Mouse (Mus musculus) erythroid progenitor cell, adult 5-6 weeks (primary cell): ENCODE data around the gene Fabp3. TPM values are rescaled to one million over a fixed set of nuclear protein-coding genes. Genes with fewer than 3 reads are reported as not detected.

Experiments used
- ATAC-seq: replicated peaks from 2 replicates; pipeline ENCODE4 v1.8.0; 2016; ENCODE audit warnings: moderate number of reproducible peaks, mild to moderate bottlenecking, moderate TSS enrichment, inconsistent platforms; ENCODE audit not compliant: poor library complexity, low FRiP score, severe bottlenecking
- total RNA-seq, 2 experiments: library from RNA; stranded (forward) in 1 of 2; stranded (reverse) in 1 of 2; fragments of 150-400 nt in 1 of 2; fragments of 186-747, 209-891 nt in 1 of 2; gene quantifications; 2 replicates each; pipeline versions ENCODE4 v1.2.3 to v1.2.4; 2015 to 2017; ENCODE audit warnings: low replicate concordance in 2 of 2

Gene Fabp3
- total RNA-seq (2015; ENCODE audit: low replicate concordance) = not detected in 2 replicates
- total RNA-seq (2017; ENCODE audit: low replicate concordance) = not detected in 2 replicates

GRCm38 (mm10) chr4:130308231-130309081 is at the start of gene Fabp3, which contains the start of gene Gm10570:
Gene Fabp3, plus strand, starts transcription at chr4:130308595.
Gene Gm10570, minus strand, starts transcription at chr4:130308674.
- no peak for ATAC-seq

- ATAC-seq = no peak
Measured at GRCm38 (mm10) chr4:130260406-130260805, 48.0 kb upstream of the Fabp3 start.

GRCm38 (mm10) chr4:130264131-130264530 is 44.3 kb upstream of the Fabp3 start:
- no peak for ATAC-seq

- peak; percentile 74 for ATAC-seq
Measured at GRCm38 (mm10) chr4:130264698-130265349, 43.6 kb upstream of the Fabp3 start.

GRCm38 (mm10) chr4:130266601-130267000 is 41.8 kb upstream of the Fabp3 start:
- ATAC-seq = no peak

DNA sequence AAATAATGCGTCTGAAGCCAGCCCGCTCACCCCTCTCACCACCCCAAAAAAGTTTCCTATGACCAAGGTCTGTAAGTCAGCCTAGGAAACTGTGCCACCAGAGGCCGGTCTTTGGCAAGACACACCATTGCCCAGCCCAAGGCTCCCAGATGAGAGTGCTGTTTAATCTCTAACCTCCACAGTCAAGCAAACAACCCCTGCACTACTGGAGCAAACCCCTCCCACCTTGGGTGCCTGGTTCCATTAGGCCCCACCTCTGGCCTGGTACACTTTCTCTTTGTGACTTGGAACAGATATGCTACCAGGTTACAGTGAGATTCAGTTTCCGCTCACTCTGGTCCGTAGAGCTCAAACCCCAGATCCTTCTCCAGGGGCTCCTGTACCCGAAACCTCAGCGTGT is 41.3 kb upstream of the Fabp3 start:
- ATAC-seq = no peak

DNA sequence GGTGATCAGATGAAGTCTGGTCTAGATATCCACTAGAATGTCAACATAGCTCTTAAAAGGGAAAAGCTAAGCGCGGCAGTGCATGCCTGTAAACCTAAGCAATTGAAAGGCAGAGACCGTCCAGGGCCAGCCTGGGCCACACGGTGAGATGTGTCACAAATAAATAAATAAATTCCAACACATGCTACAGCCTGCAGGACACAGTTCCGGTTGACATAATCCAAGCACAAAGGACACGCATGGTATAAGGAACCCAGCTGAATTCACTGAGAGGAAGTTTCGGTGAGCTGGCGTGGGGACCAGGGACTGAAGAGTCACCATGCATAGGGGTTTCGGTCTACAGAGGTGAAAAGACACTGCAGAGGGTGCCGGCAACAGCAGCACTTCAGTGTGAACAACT is 39.7 kb upstream of the Fabp3 start:
- ATAC-seq = no peak

- no peak for ATAC-seq
Measured at GRCm38 (mm10) chr4:130270089-130270488, 38.3 kb upstream of the Fabp3 start.

DNA sequence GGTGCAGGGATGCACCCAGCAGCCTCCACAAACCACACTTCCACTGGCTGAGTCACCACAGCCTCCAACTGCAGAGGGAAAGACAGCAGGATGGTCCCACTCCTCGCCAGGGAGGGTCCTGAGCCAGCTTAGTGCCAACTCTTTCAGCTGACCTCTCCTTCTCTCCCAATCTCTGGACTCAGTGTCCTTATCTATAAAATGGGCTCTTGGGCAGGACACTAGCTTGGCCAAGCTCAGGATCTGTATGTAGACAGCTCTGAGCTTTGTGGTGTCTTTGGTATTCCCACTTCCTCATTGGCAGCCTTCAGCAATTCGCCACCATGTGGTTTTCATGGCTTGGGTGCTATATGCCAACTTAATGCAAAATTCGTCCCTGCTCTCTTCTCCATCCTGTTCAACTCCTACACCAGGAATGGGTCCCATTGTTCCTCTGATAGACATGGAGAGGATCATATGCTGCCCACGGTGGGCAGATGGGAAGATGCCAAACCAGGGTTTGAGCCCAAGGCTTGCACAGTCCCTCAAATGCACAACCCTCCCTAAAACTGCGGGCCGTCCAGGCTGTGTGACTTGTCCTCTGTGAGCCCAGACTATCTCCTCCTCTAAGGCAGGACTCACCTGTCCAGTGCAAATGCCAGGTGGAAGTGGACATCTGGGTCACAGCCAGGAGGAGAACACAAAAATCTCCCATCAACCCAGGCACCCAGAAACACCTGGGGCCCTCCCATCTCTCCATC is 37.6 kb upstream of the Fabp3 start:
- ATAC-seq = no peak

DNA sequence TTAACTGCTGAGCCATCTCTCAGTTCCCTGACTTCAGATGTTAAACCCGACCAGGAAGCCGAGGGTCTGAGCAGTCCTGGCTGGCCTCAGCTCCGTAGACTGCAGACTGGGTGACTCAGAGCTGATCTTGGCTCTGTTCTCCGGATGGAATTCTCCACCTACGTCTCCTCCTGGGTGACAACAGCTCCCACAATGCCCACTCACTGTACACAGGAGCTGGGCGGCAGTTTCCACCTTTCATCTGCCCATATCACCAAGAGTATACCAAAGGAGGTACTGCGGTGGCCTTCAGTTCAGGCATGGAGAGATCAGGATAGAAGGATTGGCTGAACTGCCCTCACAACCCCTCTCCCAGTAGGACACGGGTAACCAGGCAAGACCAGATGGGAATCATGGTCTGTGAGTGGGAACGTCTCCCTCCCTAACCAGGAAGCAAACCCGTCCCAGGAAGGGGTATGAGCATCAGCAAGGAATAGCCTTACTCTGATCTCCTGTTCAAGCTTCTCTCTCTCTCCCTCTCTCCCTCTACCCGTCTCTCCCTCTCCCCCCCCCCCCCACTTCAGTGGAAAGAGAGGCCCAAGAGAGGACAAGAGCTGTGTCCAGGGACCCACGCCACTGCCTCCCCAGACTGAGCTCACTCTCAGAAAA is 34.6 kb upstream of the Fabp3 start:
- no peak for ATAC-seq

DNA sequence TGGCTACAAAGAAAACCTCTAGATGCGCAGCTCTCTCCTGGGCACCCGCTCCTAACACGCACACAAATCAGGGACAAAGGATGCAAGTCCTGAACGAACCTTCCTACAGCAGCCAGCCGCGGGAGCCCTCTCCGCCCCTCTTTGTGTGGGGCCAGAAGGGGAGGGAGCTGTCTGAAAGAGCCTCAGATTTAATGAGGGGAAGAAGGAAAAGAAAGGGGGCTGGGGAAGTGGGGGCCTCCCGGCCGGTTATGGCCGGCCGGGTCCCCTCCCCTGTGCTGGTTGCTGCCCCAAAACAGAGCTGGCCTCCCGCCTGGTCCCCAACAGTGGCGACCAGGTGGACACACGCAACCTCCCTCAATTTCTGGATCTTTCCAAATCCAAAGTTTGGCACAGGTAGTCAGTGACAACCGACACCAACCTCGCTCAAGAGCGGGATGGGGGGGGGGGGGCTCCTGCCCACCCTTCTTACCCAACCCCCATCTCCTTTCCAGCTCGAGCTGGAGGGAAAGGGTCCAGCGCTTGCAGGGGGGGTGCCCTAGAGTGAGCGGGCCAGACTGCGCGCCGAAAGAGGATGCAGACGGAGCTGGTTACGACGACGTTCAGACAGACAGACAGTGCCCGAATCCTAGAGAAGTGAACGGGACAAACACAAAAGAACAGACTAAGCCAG is 33.9 kb upstream of the Fabp3 start:
- no peak for ATAC-seq

DNA sequence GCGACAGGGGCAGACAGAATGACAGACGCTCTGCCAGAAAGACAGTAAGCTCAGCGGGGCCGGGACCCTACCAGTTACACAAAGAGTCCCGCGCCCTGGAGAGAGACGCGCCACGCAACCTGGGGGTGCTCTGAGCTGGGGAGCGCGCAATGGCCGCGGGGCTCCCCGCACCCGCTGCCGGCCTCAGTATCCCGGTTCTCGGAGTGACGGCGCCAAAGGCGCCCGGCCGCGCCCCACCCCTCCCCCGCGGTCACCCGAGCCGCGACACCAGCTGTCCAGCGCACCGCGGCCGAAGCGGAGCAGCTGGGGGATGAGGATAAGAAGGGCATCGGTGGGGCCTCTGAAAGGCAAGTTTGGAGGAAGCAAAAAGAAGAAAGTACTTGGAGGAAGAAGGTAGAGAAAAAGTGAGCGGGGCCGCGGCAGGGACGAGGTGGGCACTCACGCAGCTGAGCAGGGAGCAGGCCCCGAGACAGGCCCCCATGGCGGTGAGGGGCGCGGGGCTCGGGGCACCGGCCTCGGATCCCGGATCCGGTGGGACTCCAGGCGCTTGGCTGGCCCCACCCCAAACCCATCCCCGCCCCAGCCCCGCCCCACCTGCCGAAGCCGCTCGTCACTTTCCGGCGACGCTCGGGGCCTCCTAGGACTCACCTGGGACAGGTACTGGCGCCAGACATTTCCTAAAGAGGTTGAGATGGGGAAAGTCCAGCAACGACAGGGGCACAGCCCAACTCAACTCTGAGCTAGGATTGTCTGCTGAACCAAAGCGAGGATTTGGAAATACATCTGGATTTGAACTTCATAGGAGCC is 33.2 kb upstream of the Fabp3 start:
- ATAC-seq = no peak

- ATAC-seq = no peak
Measured at GRCm38 (mm10) chr4:130275823-130276105, 32.6 kb upstream of the Fabp3 start.

DNA sequence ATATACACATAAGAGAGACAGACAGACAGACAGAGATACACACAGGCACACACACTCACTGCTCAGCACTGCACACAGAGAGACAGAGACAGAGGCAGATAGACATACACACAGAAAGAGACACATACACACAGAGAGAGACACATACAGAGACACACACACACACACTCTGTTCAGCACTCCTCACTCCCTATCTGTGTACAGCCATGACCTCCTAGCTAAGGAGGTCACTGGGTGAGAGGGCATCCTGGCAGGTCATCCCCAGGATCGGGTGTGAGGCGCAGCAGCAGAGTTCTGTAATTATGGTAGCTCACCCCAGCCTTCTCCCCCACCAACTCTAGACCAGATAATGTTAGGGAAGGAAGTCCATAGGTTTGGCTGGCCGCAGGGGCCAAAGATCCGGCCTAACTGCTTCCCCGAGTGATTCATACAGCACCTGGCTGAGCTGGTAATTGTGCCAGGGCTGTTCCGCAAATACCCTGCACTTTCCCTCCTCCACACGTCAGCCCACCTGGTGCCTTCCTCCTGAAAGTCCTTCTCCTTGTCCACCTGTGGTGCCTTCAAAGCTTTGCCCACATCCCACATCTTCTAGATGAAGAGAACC is 31.7 kb upstream of the Fabp3 start:
- no peak for ATAC-seq

- no peak for ATAC-seq
Measured at GRCm38 (mm10) chr4:130279105-130279504, 29.3 kb upstream of the Fabp3 start, which contains the start of gene Serinc2. Gene Serinc2, minus strand, starts transcription at chr4:130279205.

DNA sequence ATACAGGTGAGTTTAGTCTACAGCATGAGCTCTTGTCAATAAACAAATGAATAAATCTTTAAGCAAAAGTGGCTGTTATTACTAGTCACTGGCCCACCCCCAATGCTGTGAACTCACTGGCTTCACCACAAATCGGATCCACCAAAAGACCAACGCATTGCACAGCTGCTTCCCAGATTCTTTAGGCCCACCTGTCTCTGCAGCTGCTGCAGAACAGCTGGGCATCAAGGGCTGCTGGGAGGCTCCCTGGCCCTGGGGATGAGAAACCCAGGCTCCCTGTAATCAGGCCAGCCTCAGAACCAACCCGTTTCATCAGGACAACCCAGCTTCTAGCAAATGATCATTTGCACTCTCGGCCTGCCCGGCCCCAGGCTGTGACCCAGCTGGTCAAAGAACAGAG is 25.5 kb upstream of the Fabp3 start:
- ATAC-seq = no peak

DNA sequence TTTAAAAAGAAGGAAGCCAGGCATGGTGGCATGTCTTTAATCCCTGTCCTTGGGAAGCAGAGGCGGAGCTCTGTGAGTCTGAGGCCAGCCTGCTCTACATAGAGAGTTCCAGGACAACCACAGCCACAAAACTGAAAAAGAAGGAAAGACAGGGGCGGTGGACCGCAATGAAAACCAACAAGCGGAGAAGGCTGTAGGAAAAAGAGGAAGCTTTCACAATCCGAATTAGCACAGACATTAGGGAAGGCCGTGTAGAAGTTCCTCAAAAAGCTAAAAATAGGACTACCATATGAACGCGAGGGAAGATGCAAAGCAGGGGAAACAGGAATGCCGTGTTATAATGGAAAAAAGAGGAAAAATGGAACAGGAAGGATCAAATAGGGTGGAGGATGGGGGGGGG is 24.6 kb upstream of the Fabp3 start:
- no peak for ATAC-seq

- no peak for ATAC-seq
Measured at GRCm38 (mm10) chr4:130286531-130286930, 21.9 kb upstream of the Fabp3 start.
